Mouse (Mus musculus) ES-E14 (cell line): ENCODE data around the gene Dop1a. TPM values are rescaled to one million over a fixed set of nuclear protein-coding genes. Genes with fewer than 3 reads are reported as not detected.
"Not testable (repeated sequence)": the region's sequence is repeated elsewhere in the genome, so short reads cannot be mapped to it uniquely, and the experiment has no call there.

Experiments
- DNase-seq: peaks from one replicate; pipeline ENCODE4 v3.0.0-alpha.2; 2013; ENCODE audit warnings: low read depth, low spot score
- H3K27ac ChIP-seq: 2 replicates; pipeline ENCODE4 v1.5.1; 2012; ENCODE audit warnings: low read depth, mild to moderate bottlenecking, low read length, moderate library complexity, mixed read lengths; ENCODE audit not compliant: poor library complexity, insufficient read depth, severe bottlenecking
- H3K36me3 ChIP-seq: 2 replicates; pipeline ENCODE4 v1.6.1; 2012; ENCODE audit warnings: mild to moderate bottlenecking, low read length, moderate library complexity, mixed read lengths; ENCODE audit not compliant: control insufficient read depth, poor library complexity, insufficient read depth, severe bottlenecking
- H3K4me1 ChIP-seq, 2 experiments: fragments of 150-350 bp in 1 of 2; sonication (generic) in 1 of 2; 2 replicates each; pipeline ENCODE4 v1.6.1; 2012; ENCODE audit warnings: low read length in 2 of 2, mild to moderate bottlenecking in 1 of 2, mixed read lengths in 1 of 2; ENCODE audit not compliant: control insufficient read depth in 2 of 2, insufficient read depth in 2 of 2, poor library complexity in 1 of 2
- H3K4me3 ChIP-seq, 2 experiments: fragments of 150-350 bp in 1 of 2; sonication (generic) in 1 of 2; 2 replicates each; pipeline ENCODE4 v1.5.1; 2012; ENCODE audit warnings: low read length in 2 of 2, low read depth in 1 of 2, mild to moderate bottlenecking in 1 of 2, mixed read lengths in 1 of 2; ENCODE audit not compliant: insufficient read depth in 1 of 2, poor library complexity in 1 of 2, severe bottlenecking in 1 of 2
- H3K9ac ChIP-seq: 2 replicates; pipeline ENCODE4 v1.6.1; 2012; ENCODE audit warnings: low read depth, mild to moderate bottlenecking, low read length, mixed read lengths; ENCODE audit not compliant: poor library complexity, insufficient read depth, severe bottlenecking
- H3K9me3 ChIP-seq: fragments of 150-350 bp; sonication (generic); 2 replicates; pipeline ENCODE4 v1.6.1; 2012; ENCODE audit warnings: low read depth, mild to moderate bottlenecking, low read length; ENCODE audit not compliant: control insufficient read depth, insufficient read depth
- CHD2 ChIP-seq: IDR thresholded peaks from 2 replicates; pipeline ENCODE4 v1.6.1; 2014; ENCODE audit warnings: mild to moderate bottlenecking, low read depth, low read length, inconsistent platforms
- HCFC1 ChIP-seq: IDR thresholded peaks from 2 replicates; pipeline ENCODE4 v1.6.1; 2012; ENCODE audit warnings: low read length, inconsistent platforms, borderline replicate concordance; ENCODE audit not compliant: insufficient read depth
- MAFK ChIP-seq: IDR thresholded peaks from 2 replicates; pipeline ENCODE4 v1.6.1; 2014; ENCODE audit warnings: mild to moderate bottlenecking, low read depth, low read length, inconsistent platforms; ENCODE audit not compliant: insufficient read depth
- ZC3H11A ChIP-seq: IDR thresholded peaks from 2 replicates; pipeline ENCODE4 v1.6.1; 2012; ENCODE audit warnings: low read depth, mild to moderate bottlenecking, inconsistent platforms, low read length, borderline replicate concordance
- ZNF384 ChIP-seq: IDR thresholded peaks from 2 replicates; pipeline ENCODE4 v1.6.1; 2012; ENCODE audit warnings: low read depth, low read length, inconsistent platforms
- in situ Hi-C, 2 experiments: fragments of 600-800 bp; cut with MboI; formaldehyde crosslinking; loops; one replicate each; pipeline ENCODE4 v1.15.1; 2025; ENCODE audit warnings: low sequenced_read_pairs in 2 of 2, inconsistent platforms in 1 of 2; ENCODE audit not compliant: unreplicated experiment in 2 of 2
- total RNA-seq: library from RNA; depleted of rRNA; stranded (reverse); fragments of 300-350 nt; gene quantifications from 2 replicates; pipeline ENCODE4 v1.2.3, GENCODE M21; 2012

Gene Dop1a
- total RNA-seq, 1 experiment = 20.5 TPM

- Histone ChIP-seq H3K4me1 (peaks cover 0 to 2% of the 10 kb centered on the region in 2 experiments; a peak in 2 of 4 replicates), H3K36me3 (no peaks in the 10 kb centered on the region), H3K9me3 (no peaks in the 10 kb centered on the region), H3K27ac (no peak overlapping the region), H3K4me3 (no peak overlapping the region), H3K9ac (no peak overlapping the region)
- TF ChIP-seq MAFK (no peak), ZC3H11A (peak; percentile 38; the same call in 1 of the 2 replicates), HCFC1 (no peak)
- DNase-seq = no peak
- in situ Hi-C loops = loop anchor here in 1 of 2 experiments (25.0 kb wide), 1 partner anchor 179 kb away; no protein-coding TSS in a partner anchor
These were observed 116.8 kb downstream of the Dop1a start for GRCm38 (mm10) chr9:86583740-86584139.

GRCm38 (mm10) chr9:86587019-86587795 is 120.3 kb downstream of the Dop1a start:
- no peak overlapping the region for H3K9ac ChIP-seq
- TF ChIP-seq HCFC1 (no peak), MAFK (peak; percentile 90)
- no peaks in the 10 kb centered on the region for H3K36me3 ChIP-seq
- no peak for DNase-seq
- no peak overlapping the region for H3K27ac ChIP-seq
- in situ Hi-C loops = loop anchor here in 1 of 2 experiments (25.0 kb wide), 1 partner anchor 175 kb away; no protein-coding TSS in a partner anchor
- H3K9me3 ChIP-seq = no peaks in the 10 kb centered on the region
- no peak overlapping the region for H3K4me3 ChIP-seq
- peaks cover 0 to 2% of the 10 kb centered on the region in 2 experiments; a peak in 2 of 4 replicates for H3K4me1 ChIP-seq

- H3K27ac ChIP-seq = no peak overlapping the region
- no peak overlapping the region for H3K9ac ChIP-seq
- TF ChIP-seq ZNF384 = no peak
- no peak for TF ChIP-seq ZC3H11A
- no peak for TF ChIP-seq HCFC1
- TF ChIP-seq MAFK = no peak
- TF ChIP-seq CHD2 = no peak
- no peak overlapping the region for H3K4me3 ChIP-seq
- H3K9me3 ChIP-seq = no peaks in the 10 kb centered on the region
- in situ Hi-C loops = loop anchor here (10.0 to 25.0 kb wide), 2 partner anchors 152 to 169 kb away; partner anchors contain the start of gene Prss35 (in 1 of the 2)
- no peaks in the 10 kb centered on the region; a peak in 1 of 4 replicates for H3K4me1 ChIP-seq
- DNase-seq = no peak
- H3K36me3 ChIP-seq = no peaks in the 10 kb centered on the region
These were observed 126.0 kb downstream of the Dop1a start for GRCm38 (mm10) chr9:86592676-86593668.

- not testable (repeated sequence) for H3K27ac ChIP-seq, H3K9ac ChIP-seq, H3K4me1 ChIP-seq, H3K9me3 ChIP-seq, DNase-seq, H3K4me3 ChIP-seq, H3K36me3 ChIP-seq
- in situ Hi-C loops = loop anchor here (10.0 to 25.0 kb wide), 2 partner anchors 150 to 168 kb away; partner anchors contain the start of gene Prss35 (in 1 of the 2)
These were observed 127.4 kb downstream of the Dop1a start for GRCm38 (mm10) chr9:86594357-86594767.

GRCm38 (mm10) chr9:86596983-86597382 is 130.0 kb downstream of the Dop1a start:
- H3K9ac ChIP-seq, H3K36me3 ChIP-seq, H3K4me1 ChIP-seq, DNase-seq, H3K4me3 ChIP-seq, H3K9me3 ChIP-seq, H3K27ac ChIP-seq: not testable (repeated sequence)
- in situ Hi-C loops = loop anchor here (10.0 to 25.0 kb wide), 2 partner anchors 148 to 165 kb away; partner anchors contain the start of gene Prss35 (in 1 of the 2)
